Mouse (Mus musculus): ENCODE results near the gene Egfl7.

The Egfl7 gene

GRCm38 (mm10) chr2:26594022-26594346 lies 14.2 kb downstream of the Egfl7 start:
- DNase-seq (ENCODE audit: low read depth, low spot score), result no peak

GRCm38 (mm10) chr2:26594461-26594933 lies 14.7 kb downstream of the Egfl7 start:
- DNase-seq (ENCODE audit: low read depth, low spot score), result no peak

GRCm38 (mm10) chr2:26594934-26595724 lies 15.3 kb downstream of the Egfl7 start:
- DNase-seq (ENCODE audit: low read depth, low spot score), result no peak

- DNase-seq (ENCODE audit: low read depth, low spot score), result no peak
Measured at GRCm38 (mm10) chr2:26595725-26596435, 16.1 kb downstream of the Egfl7 start.

- no peak for DNase-seq (ENCODE audit: low read depth, low spot score)
Measured at GRCm38 (mm10) chr2:26596898-26597297, 17.1 kb downstream of the Egfl7 start.

GRCm38 (mm10) chr2:26597810-26598209 lies 18.0 kb downstream of the Egfl7 start:
- DNase-seq (ENCODE audit: low read depth, low spot score), result no peak

GRCm38 (mm10) chr2:26598462-26598861 lies 18.6 kb downstream of the Egfl7 start:
- no peak for DNase-seq (ENCODE audit: low read depth, low spot score)

GRCm38 (mm10) chr2:26599965-26600364 lies 20.2 kb downstream of the Egfl7 start:
- DNase-seq (ENCODE audit: low read depth, low spot score), result no peak

GRCm38 (mm10) chr2:26600664-26601063 lies 20.9 kb downstream of the Egfl7 start:
- no peak for DNase-seq (ENCODE audit: low read depth, low spot score)

- DNase-seq (ENCODE audit: low read depth, low spot score), result no peak
Measured at GRCm38 (mm10) chr2:26601595-26601994, 21.8 kb downstream of the Egfl7 start.

- no peak for DNase-seq (ENCODE audit: low read depth, low spot score)
Measured at GRCm38 (mm10) chr2:26602631-26603030, 22.8 kb downstream of the Egfl7 start.

- DNase-seq (ENCODE audit: low read depth, low spot score), result no peak
Measured at GRCm38 (mm10) chr2:26603159-26603558, 23.3 kb downstream of the Egfl7 start.

- DNase-seq (ENCODE audit: low read depth, low spot score), result no peak
Measured at GRCm38 (mm10) chr2:26603720-26604671, 24.2 kb downstream of the Egfl7 start, which contains the start of gene Agpat2. Gene Agpat2 (minus strand): TSS chr2:26604417.

GRCm38 (mm10) chr2:26605331-26605730 lies 25.5 kb downstream of the Egfl7 start:
- no peak for DNase-seq (ENCODE audit: low read depth, low spot score)

GRCm38 (mm10) chr2:26606579-26606978 lies 26.8 kb downstream of the Egfl7 start:
- no peak for DNase-seq (ENCODE audit: low read depth, low spot score)

- DNase-seq (ENCODE audit: low read depth, low spot score), result no peak
Measured at GRCm38 (mm10) chr2:26607056-26607910, 27.5 kb downstream of the Egfl7 start.

- no peak for DNase-seq (ENCODE audit: low read depth, low spot score)
Measured at GRCm38 (mm10) chr2:26608781-26609180, 29.0 kb downstream of the Egfl7 start.

GRCm38 (mm10) chr2:26609261-26609661 lies 29.4 kb downstream of the Egfl7 start:
- no peak for DNase-seq (ENCODE audit: low read depth, low spot score)

- DNase-seq (ENCODE audit: low read depth, low spot score), result no peak
Measured at GRCm38 (mm10) chr2:26610526-26610925, 30.7 kb downstream of the Egfl7 start.

GRCm38 (mm10) chr2:26611054-26611453 lies 31.2 kb downstream of the Egfl7 start:
- DNase-seq (ENCODE audit: low read depth, low spot score), result no peak

GRCm38 (mm10) chr2:26611896-26612295 lies 32.1 kb downstream of the Egfl7 start:
- DNase-seq (ENCODE audit: low read depth, low spot score), result no peak

All from retina, postnatal 7 days (tissue).